Comparison of ENCODE assay signal across 14 mouse cellular contexts in genomic region chr11:68863631-68864091, GRCm38 (mm10). TPM values are rescaled to one million over a fixed set of nuclear protein-coding genes. Genes with fewer than 3 reads are reported as not detected.
A peak's percentile ranks its signal among the peaks of the same experiment; 100 is the strongest.
DNase-seq lines count a peak whose midpoint lies in the region; TF ChIP-seq lines count a peak whose summit lies in the region.
"Had no signal": no experiment of that assay in that cellular context is flagged by ENCODE, and none has a peak within 500 bp of the region (broad histone marks: within the 10 kb centered on the region; RNA-seq: fewer than 3 reads in every experiment).

No protein-coding gene starts in this region.

- TF ChIP-seq CTCF in left cerebral cortex, adult 2 months (IDR thresholded peaks at IDR 0.05) = no peak

- DNase-seq in adrenal gland, adult 2 months = peak; percentile 48
- no peak for DNase-seq in adrenal gland, adult 8-10 months
- no peak for DNase-seq in left cerebral cortex, adult 2 months (ENCODE audit: extremely low spot score in 1 of 2, low spot score in 2 of 2)
- no peak for DNase-seq in left cerebral cortex, adult 9 months (ENCODE audit: low spot score in 2 of 2)
- DNase-seq in heart, postnatal 36 days = peak; percentile 24 to 43
- peak; percentile 43 to 55 for DNase-seq in natural killer cell, adult 2 months (ENCODE audit: low spot score in 2 of 2)
- DNase-seq in cerebellum, adult 11 months = no peak
- no peak for DNase-seq in retina, embryonic 14.5 days (ENCODE audit: low spot score)
- DNase-seq: embryo, embryonic 11 days; gastrocnemius, postnatal 14 days; thymus, postnatal 36 days had no signal

- H3K27ac ChIP-seq in left cerebral cortex, adult 2 months = peak overlapping the region; percentile 77
- H3K27ac ChIP-seq: hindbrain, postnatal 0 days had no signal

- intact Hi-C loops in left cerebral cortex, adult 2 months (cut with DNase I) = no loop called here
- intact Hi-C loops in heart, postnatal 36 days (cut with DNase I) = no loop called here

- H3K4me3 ChIP-seq in left cerebral cortex, adult 2 months = no peak overlapping the region

RNA-seq across cellular contexts. Expression of gene Ndel1, which starts 8.0 kb away (rescaled TPM):
- 10 to 100 TPM; 60.6 to 98.0 TPM for total RNA-seq in adrenal gland, adult 2 months (2021)
- 156 and 186 TPM in 2 replicates for polyA plus RNA-seq in adrenal gland, adult 2 months (2012; rRNA removed)
- total RNA-seq in adrenal gland, adult 8-10 months (2022) = 10 to 100 TPM; 59.5 to 79.4 (median 68.0) TPM
- 100 to 1,000 TPM; 108 to 115 TPM for total RNA-seq in left cerebral cortex, adult 2 months (2021)
- total RNA-seq in heart, postnatal 36 days (2021) = 10 to 100 TPM; 60.9 to 71.3 TPM

RNA-seq across cellular contexts. Expression of gene Rnf222, which starts 24.7 kb away (rescaled TPM):
- under 1 TPM in 1 of 2 experiments, not detected in 1; 0.09 TPM for total RNA-seq in adrenal gland, adult 2 months (2021)
- polyA plus RNA-seq in adrenal gland, adult 2 months (2012; rRNA removed) = 0.23 and 0.39 TPM in 2 replicates
- under 1 TPM in 3 of 4 experiments, not detected in 1; 0.08 to 0.21 (median 0.09) TPM for total RNA-seq in adrenal gland, adult 8-10 months (2022)
- total RNA-seq in left cerebral cortex, adult 2 months (2021) = not detected
- not detected for total RNA-seq in heart, postnatal 36 days (2021)
- total RNA-seq: gastrocnemius, postnatal 14 days; layer of hippocampus, adult 8-10 months had no signal
- polyA plus RNA-seq: C2C12; hindbrain, postnatal 0 days had no signal

RNA-seq across cellular contexts. Expression of gene Rpl26, which starts 37.7 kb away (rescaled TPM):
- total RNA-seq in adrenal gland, adult 2 months (2021) = 1,000 to 10,000 TPM; 1,114 to 1,327 TPM
- 146 and 179 TPM in 2 replicates for polyA plus RNA-seq in adrenal gland, adult 2 months (2012; rRNA removed)
- 1,000 to 10,000 TPM; 1,214 to 1,402 (median 1,307) TPM for total RNA-seq in adrenal gland, adult 8-10 months (2022)
- 100 to 1,000 TPM; 727 to 749 TPM for total RNA-seq in left cerebral cortex, adult 2 months (2021)
- 100 to 1,000 TPM; 655 to 678 TPM for total RNA-seq in heart, postnatal 36 days (2021)

Comparison
In these comparisons a context has a peak if more than half of its experiments do, and no peak if none do; other contexts are left out.
1. DNase-seq: peak in adrenal gland, adult 2 months (single experiment), heart, postnatal 36 days (2 of 2) and natural killer cell, adult 2 months (2 of 2); none in adrenal gland, adult 8-10 months (single experiment), left cerebral cortex, adult 2 months (0 of 2), left cerebral cortex, adult 9 months (0 of 2), cerebellum, adult 11 months (single experiment) and retina, embryonic 14.5 days (single experiment).